Mouse (Mus musculus) neutrophil, adult 5-6 weeks (primary cell): Measurements from ENCODE around the gene Mpnd. TPM values are rescaled to one million over a fixed set of nuclear protein-coding genes. Genes with fewer than 3 reads are reported as not detected.

ENCODE experiments used
- ATAC-seq: fragments of 151-379, 151-347 bp; 2 replicates; pipeline ENCODE4 v1.8.0; 2017; ENCODE audit warnings: mild to moderate bottlenecking, moderate TSS enrichment; ENCODE audit not compliant: insufficient number of reproducible peaks, poor library complexity, low FRiP score, severe bottlenecking; ENCODE audit errors: extremely low read depth
- total RNA-seq: library from RNA; stranded (forward); fragments of 200-1000 nt; gene quantifications from 2 replicates; pipeline ENCODE4 v1.2.3, GENCODE M21; 2017

Mpnd gene
- total RNA-seq, result 64.9 and 86.9 TPM in 2 replicates

DNA sequence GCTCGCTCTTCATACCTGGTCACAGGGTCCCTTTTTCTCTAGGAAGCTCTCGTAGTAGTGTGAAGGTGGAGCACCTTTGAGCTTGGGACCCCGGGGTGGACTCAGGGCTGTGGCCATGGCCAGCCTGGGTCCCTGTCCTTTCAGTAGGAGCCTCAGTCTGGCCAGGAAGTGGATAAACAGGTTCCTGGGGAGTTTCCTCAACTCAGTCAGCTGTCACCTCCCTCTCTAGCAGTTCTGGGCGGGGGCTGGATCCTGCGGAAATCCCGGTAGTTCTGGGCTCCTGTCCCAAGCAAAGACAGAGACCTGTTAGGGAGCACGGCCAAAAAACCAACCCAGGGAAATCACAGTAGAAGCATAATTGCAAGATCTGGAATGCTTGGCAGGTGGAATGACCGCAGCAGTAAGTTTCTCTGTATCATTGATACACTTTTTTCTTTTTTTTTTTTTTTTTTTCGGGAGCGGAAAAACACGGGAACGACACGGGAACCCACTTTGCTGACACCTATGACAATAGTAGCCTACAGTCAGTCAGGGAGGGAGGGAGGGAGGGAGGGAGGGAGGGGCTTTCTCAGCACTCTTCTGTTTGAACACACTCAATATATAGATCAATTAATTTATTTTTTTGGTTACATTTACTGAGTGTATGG, at the start of gene Mpnd, which contains the start of gene Stap2:
Gene Mpnd (plus strand): TSS at position 297 of the 647 bp plus-strand sequence.
Gene Stap2 (minus strand): TSS at position 170 of the 647 bp plus-strand sequence.
- ATAC-seq, result no peak

DNA sequence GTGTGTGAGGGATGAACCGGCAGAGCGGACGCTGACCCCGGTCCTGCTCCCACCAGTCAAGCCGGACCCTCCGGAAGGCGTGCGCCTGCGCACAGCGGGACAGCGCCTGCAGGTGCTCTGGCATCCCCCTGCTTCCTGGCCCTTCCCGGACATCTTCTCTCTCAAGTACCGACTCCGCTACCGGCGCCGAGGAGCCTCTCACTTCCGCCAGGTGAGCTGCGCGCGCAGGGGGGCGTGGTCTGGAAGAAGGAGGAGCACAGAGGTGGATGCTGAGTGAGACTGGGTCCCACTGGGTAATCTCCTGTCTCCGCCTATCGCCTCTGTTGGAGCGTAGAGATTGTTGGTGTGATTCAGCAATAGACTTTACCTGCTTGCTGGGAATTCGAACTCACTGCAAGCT, 49.4 kb upstream of the Mpnd start:
- no peak for ATAC-seq

DNA sequence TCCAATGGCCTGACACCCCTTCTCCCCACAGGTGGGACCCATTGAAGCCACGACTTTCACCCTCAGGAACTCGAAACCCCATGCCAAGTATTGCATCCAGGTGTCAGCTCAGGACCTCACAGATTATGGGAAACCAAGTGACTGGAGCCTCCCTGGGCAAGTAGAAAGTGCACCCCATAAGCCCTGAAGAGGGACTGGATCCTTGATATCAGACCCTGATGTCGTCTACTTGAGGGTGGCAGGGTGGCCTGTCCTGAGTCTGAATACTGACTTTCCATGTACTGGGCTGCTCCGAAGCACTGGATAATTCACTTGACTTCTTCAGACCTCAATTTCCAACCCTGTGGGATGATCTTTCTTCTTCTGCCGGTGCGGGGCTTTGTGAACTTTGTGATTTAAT, 48.9 kb upstream of the Mpnd start:
- ATAC-seq, result no peak

DNA sequence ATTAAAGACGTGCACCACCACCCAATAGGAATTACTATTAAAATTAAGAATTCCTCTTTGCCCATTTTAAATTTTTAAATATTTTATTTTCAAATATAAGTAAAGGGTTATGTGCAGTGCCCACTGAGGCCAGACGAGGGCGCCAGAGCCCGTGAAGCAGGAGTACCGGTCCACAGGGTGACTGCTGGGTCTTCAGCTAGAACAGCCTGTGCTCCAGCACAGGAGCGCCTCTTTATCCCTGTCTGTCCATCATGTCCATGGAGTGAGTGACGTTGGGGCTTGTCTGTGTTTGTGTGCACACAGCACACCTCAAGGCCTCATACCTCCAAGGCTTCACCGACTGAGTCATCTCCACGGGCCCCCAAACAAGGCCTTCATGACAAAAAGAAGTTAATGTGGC, 48.3 kb upstream of the Mpnd start:
- ATAC-seq, result peak; percentile 49

DNA sequence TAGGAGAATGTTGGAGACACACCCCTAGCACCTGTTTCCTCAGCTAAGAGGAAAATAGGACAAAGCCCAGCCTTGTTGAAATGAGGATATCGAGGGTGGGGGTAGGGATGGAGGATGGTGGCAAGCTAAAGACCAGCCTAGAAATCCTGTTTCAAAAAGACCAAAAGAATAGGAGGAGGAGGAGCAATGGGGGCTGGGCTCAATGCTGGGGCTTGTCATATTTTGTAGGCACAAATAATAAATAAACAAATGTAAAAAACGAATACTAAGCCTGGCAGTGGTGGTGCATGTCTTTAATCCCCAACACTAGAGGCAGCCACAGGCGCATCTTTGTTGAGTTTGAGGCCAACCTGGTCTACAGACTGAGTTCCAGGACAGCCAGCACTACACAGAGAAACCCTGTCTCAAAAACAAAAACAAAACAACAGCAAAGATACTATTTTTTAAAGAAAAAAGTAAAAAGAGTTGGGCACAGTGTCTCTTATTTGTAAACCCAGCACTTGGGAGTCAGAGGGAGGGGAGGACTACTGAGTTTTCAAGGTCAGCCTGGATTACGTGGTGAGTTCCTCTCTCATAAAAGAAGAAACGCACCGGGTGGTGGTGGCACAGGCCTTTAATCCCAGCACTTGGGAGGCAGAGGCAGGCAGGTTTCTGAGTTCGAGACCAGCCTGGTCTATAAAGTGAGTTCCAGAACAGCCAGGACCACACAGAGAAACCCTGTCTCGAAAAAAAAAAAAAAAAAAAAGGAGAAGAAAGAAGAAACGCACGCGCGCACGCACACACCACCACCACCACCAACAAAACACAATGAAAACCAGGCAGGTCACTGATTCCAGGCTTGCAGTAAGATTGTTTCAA, 47.6 kb upstream of the Mpnd start:
- no peak for ATAC-seq

- no peak for ATAC-seq
Observed at GRCm38 (mm10) chr17:55958584-55958886, 47.0 kb upstream of the Mpnd start.

DNA sequence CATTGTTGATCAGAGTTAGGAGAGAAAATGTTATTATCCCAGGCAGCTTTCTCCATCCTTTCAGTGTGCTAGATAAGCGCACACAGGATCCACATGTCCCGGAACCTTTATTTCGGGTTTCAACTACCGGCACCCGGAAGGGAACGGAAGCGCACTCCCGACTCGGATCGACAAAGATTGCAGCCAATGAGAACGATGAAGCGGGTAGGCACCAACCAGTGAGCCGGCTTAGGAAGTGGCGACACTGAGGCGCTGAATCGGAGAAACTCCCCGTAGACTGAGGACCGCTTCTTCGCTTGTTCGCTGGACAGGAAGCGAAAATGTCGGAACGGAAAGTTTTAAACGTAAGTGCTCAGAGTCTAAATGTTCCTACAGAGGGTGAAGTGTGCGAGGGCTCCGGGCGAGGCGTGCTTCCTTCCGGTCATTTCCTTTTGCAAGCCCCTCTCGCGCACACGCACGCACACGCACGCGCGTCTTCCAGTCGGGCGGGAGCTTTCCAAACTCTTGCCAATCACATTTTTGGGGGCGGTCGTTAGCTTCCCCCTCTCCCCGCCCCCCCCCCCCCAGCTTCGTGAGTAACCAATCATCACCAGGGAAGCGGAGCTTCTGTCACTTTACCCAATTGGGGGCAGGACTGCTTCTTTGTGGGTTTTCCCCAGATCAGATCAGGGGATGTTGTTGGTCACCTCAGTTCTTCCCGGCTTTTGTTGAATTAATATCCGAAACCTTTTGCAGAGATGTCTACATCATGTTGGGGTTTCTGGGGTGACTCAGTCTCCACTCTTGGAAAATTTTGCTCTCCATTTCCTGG, 46.4 kb upstream of the Mpnd start, which contains the start of gene Yju2:
Gene Yju2 (plus strand): TSS at position 182 of the 811 bp plus-strand sequence.
- ATAC-seq, result peak; percentile 87

- no peak for ATAC-seq
Observed at GRCm38 (mm10) chr17:55959946-55960740, 45.4 kb upstream of the Mpnd start.

DNA sequence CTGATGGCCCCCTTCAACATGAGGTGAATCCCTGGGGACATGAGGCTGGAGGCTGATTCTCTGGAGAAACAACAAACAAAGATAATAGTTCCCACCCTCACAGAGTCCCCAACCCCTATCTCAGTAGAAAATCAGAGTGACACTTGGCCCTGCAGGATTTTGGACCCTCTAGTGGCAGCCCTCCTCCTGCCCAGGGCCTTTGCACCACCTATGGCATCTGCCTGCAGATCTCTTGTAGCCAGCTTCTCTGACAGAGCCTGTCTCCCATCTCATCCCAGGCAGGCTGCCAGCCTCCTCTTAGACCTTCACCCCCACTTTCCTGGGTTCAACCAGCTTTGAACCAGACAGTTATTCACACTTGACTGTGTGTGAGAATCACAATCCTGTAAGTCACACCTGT, 44.7 kb upstream of the Mpnd start:
- ATAC-seq, result no peak

DNA sequence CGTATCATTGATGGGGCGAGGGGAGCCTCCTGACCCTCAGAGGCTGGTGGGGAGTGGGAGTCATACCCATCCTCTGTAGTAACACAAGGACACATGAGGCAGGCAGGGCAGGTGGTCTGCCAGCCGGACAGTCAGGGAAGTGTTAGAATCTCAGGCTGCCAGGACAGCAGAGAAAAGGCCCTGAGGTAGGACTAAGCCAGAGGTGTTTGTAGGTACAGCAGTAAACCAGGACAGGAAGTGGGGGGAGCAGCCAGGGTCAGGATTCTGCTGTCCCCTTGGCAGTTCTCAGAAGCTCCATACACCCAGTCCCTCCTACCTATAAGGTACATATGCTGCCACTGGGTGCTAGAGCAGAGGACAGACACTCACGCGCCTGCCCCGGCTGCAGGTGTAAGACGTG, 43.9 kb upstream of the Mpnd start:
- ATAC-seq, result no peak

DNA sequence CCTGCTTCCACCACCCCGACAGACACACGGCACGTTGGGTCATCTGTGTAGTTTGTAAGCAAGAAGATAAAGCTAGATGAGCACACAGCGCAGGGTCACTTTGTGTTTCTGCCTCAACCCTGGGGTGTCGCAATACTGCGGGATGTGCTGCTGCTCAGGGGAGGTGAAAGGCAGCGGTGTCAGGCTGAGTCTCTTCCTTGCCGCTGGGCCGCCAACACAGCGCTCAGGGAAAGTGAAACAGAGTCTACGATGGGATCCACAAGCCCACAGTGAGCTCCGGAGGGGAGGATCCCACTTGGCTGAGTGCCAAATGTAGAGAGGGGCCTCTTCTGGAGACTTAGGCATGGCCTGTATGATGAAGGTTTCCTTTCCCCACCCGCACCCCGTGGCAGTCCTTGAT, 42.3 kb upstream of the Mpnd start:
- no peak; the same call in 1 of the 2 replicates for ATAC-seq

GRCm38 (mm10) chr17:55964496-55964895, 41.0 kb upstream of the Mpnd start:
- no peak for ATAC-seq

- ATAC-seq, result no peak
Observed at GRCm38 (mm10) chr17:55964996-55965395, 40.5 kb upstream of the Mpnd start.

DNA sequence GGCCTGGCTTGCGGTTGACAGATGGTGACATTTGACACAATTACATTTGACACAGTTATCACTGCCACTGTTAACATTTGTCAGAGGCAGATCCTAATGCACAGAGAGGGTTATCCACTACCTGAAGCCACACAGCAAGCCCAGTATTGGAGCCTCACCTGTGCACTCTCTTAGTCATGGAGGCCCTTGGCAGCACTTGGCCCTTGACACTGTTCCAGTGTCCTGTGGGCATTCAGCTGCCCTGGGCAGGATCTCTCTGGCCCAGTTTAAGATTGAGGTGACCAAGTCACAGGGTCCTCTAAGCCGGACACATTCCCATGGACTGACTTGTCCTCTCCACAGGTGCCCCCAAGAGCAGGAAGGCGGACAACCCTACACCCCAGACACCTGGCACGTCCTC, 38.3 kb upstream of the Mpnd start:
- no peak for ATAC-seq

DNA sequence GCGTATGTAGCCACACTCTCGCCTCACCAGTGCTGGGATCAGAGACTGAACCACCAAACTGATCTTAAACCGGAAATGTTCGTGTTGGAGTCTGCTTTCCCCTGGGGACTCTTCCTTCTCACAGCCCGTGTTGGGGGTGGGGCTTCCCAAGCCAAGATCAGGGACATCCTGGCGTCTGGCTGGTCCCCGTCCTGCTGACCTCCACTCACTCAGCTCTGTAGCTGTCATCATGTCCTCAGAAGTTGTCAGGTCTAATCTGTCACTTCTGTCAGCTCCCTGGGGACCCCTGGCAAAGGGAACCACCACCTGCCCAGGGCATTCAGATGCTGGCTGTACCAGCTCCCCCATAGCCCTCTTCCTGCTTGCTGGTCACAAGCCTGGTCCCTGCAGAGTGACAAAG, 37.3 kb upstream of the Mpnd start:
- ATAC-seq, result no peak

DNA sequence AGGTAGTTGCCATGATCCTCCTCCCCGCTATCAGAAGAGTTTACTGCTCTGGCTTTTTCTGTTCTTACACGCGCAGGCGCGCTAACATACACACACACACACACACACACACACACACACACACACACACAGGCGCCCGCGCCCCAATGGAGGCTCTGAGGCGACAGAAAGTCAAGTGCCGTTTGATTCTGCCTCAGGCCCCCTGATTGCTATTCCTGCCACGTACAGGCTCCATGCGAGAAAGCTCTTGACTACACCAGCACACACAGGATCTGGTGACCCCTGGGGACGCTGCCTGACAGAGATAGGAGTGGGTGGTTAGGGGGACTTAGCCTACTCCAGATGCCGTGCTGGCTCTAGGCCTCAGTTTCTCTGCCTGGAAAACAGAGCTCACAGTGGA, 36.0 kb upstream of the Mpnd start:
- no peak for ATAC-seq

GRCm38 (mm10) chr17:55969966-55970891, 35.3 kb upstream of the Mpnd start, which contains the start of gene Shd:
Gene Shd, plus strand, starts transcription at chr17:55970467.
- no peak for ATAC-seq

GRCm38 (mm10) chr17:55971453-55971852, 34.1 kb upstream of the Mpnd start:
- no peak for ATAC-seq
